Mouse (Mus musculus) lung, postnatal 4 days (tissue): ENCODE results near the gene Rnf19b.

ENCODE experiments used
- DNase-seq, 2 experiments: peaks; one replicate each; pipeline ENCODE4 v3.0.0; 2021

Rnf19b gene

DNA sequence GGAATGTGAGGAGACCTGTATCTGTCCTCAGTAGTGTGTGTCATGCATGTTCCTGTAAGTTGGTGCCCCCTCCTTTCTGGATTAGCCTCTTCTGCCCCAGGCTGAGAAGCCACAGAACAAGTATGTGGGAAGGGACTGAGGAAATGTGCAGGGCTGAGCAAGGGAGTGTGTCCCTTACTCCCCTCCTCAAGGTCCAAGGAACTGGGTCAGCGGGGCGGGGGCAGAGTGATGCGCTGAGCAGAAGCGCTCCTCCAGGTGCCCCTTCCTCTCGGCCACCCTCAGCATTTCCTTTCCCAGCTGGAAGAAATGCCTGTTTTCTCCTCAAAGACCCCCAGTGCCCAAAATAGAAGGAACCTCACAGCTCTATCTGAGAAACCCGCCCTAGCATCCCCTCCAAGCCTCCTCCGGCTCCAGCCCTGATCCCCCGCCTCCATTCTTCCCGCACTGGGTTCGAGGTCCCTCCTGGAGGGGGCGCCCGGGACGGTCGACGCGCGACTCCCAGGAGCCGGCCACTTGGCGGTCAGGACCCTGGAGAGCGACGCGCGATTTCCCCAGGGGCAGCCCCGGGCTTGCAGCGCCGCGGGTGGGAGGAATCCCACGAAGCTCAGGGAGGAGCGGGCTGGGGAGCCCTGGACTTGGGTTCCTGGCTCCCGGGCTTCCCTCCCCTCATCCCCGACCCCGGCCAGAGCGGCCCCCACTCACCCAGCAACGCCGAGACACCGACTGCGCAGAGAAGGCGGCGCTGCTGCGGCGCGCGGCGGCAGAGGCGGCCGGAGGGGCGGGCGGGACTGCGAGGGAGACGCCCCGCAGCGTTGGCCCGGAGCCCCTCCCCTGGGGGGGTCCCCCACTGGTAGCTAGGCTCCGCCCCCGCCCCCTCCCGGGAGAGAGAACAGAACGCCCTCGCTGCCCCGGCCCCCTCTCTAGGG is 62.7 kb downstream of the Rnf19b start:
- peak; percentile 77 to 79 for DNase-seq

DNA sequence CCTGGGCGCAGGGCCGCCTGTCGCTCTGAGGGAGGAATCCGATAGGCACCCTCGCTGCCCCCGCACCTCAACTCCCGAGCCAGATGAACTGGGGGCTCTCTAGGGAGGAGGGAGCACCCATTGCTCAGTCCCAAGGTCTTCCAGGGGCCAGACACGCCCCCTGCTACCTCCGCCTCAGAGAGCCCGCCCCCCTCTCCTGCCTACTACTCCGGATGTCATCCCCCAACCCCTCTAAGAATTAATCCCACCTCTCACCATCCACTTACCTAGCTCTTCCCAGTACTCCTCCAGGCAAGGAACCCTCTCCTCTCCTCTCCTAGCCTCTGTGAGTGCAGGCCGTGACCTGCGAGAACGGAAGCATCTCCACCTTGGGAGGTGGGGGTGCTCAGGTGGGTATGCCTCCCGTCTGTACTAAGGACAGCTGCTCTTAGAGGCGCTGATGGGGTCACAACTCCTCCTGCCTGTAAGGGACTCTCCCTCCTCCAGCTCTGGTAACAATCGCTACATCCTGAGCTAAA is 63.6 kb downstream of the Rnf19b start, which contains the start of gene Hpca:
Hpca (minus strand) TSS at position 468 of the 518 bp plus-strand sequence.
- DNase-seq, result no peak

DNA sequence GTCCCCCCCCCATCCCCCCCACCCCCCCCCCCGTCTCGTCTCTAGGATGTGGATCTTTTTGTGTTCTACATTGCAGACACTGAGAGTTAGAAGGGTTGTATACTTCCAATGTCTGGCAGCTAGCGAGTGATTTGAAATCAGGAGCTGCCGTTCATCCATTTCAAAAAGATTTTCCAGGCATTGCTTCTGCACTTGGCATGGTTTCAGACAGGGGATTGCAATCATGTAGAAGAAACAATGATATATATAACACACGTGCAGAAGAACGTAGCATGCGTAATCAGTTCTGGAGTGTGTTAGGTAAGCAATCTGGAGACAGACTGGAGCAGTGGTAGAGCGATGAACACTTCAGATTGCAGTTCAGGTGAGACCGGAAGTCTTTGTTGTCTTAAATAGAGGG is 64.0 kb downstream of the Rnf19b start:
- DNase-seq, result no peak

GRCm38 (mm10) chr4:129122719-129123118 is 64.6 kb downstream of the Rnf19b start:
- DNase-seq, result peak in 1 of 2 experiments; percentile 16

- DNase-seq, result peak in 1 of 2 experiments; percentile 61
Observed at GRCm38 (mm10) chr4:129124652-129125146, 66.6 kb downstream of the Rnf19b start.

DNA sequence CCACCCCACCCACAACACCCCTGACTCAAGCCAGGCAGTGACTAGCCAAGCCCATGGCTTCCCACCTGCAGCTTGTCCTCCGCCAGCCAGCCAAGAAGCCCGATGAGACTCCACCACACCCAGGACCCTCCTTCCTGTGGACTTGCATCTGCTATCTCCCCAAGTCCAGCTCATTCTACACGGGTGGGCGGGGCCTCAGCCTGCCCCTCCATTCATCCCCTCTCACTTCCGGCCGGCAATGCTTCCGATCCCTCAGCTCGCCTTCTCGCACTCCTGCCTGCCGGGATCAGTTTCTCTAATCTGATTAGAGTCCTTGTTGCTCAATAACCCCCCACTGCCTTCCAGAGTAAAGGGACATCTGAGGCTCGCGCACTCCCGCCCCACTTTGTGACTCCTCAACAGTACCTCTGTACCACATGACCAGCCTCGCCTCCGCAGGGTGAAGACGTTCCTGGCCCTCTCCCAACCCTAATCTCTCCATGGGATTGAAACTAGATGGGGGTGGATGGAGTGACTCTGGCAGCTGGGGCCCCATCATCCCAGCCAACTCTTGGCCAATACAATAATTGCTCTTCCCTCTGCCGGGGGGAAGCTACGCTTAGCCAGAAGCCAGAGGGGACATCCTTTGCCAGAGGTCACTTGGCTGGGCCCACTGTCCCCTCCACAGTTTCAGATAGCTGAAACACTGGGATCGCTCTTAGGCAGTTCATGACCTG is 67.8 kb downstream of the Rnf19b start:
- peak; percentile 38 to 86 for DNase-seq

GRCm38 (mm10) chr4:129128582-129129338 is 70.7 kb downstream of the Rnf19b start:
- no peak for DNase-seq

- DNase-seq, result no peak
Observed at GRCm38 (mm10) chr4:129129387-129129786, 71.3 kb downstream of the Rnf19b start.

GRCm38 (mm10) chr4:129130149-129130548 is 72.1 kb downstream of the Rnf19b start:
- DNase-seq, result peak; percentile 43 to 55

DNA sequence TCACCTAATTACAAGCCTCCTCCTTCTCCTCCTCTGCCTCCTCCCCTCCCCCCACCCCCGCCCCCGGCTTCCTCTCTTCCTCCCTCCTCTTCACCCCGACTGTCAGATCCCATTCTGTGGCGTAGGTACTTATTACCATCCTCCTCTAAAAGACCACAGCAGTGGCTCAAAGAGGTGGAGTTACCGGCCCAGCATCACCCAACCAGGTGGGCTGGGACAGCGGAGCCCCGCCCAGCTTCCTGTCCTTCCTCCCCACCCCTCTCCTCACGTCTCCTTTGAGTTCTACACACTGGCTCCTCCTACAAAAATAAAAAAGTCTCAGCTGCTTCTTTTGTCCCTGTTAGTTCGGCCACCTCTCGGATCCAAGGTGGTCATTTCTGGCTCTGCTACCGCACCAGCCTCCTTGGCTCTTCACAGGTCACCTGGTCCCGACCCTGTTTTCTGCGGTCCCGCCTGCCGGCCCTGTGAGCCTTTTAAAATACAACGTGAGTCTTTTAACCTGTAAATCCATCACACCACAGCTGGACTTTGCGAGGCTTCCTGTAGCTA is 72.8 kb downstream of the Rnf19b start:
- peak in 1 of 2 experiments; percentile 29 for DNase-seq

- peak; percentile 70 to 80 for DNase-seq
Observed at GRCm38 (mm10) chr4:129134799-129135585, 76.9 kb downstream of the Rnf19b start.
